Mouse (Mus musculus) hindbrain, embryonic 12.5 days (tissue): Measurements from ENCODE around the gene Spi1. TPM values are rescaled to one million over a fixed set of nuclear protein-coding genes. Genes with fewer than 3 reads are reported as not detected.
"Not testable (repeated sequence)": the region's sequence is repeated elsewhere in the genome, so short reads cannot be mapped to it uniquely, and the experiment has no call there.

Experiments
- ATAC-seq: fragments of 200-750 bp; cut with Nextera tagmentation; 2 replicates; pipeline ENCODE4 v1.8.0; 2017; ENCODE audit warnings: moderate TSS enrichment; ENCODE audit not compliant: low FRiP score
- H3K27ac ChIP-seq: fragments of 300-500 bp; sonication (generic); 2 replicates; pipeline ENCODE4 v1.5.1; 2016; ENCODE audit warnings: mild to moderate bottlenecking
- H3K27me3 ChIP-seq: fragments of 300-500 bp; sonication (generic); 2 replicates; pipeline ENCODE4 v1.6.1; 2016; ENCODE audit warnings: mild to moderate bottlenecking
- H3K36me3 ChIP-seq: fragments of 300-500 bp; sonication (generic); 2 replicates; pipeline ENCODE4 v1.6.1; 2016; ENCODE audit warnings: mild to moderate bottlenecking
- H3K4me1 ChIP-seq: fragments of 300-500 bp; sonication (generic); 2 replicates; pipeline ENCODE4 v1.6.1; 2016
- H3K4me2 ChIP-seq: fragments of 300-500 bp; sonication (generic); replicated peaks from 2 replicates; pipeline ENCODE4 v1.6.1; 2016; ENCODE audit warnings: mild to moderate bottlenecking
- H3K4me3 ChIP-seq: fragments of 300-500 bp; sonication (generic); 2 replicates; pipeline ENCODE4 v1.5.1; 2016; ENCODE audit warnings: mild to moderate bottlenecking
- H3K9ac ChIP-seq: fragments of 300-500 bp; sonication (generic); 2 replicates; pipeline ENCODE4 v1.6.1; 2016; ENCODE audit warnings: mild to moderate bottlenecking, moderate library complexity
- H3K9me3 ChIP-seq: fragments of 300-500 bp; sonication (generic); replicated peaks from 2 replicates; pipeline ENCODE4 v1.6.1; 2016; ENCODE audit warnings: mild to moderate bottlenecking
- WGBS: fragments of 180-500 bp; shearing (Covaris S2); methylation state at CpG from one replicate; pipeline ENCODE4 v1.1.7; 2016; 5-methylcytosine and 5-hydroxymethylcytosine counted together
- polyA plus RNA-seq: library from polyadenylated mRNA; unstranded; fragments of >200 nt; fragmentation: Nextera tagmentation; extraction: Ambion mirVana; gene quantifications from 2 replicates; pipeline ENCODE4 v1.2.1, GENCODE M21; 2016

Gene Spi1
- polyA plus RNA-seq: 4.2 and 4.6 TPM in 2 replicates

- Histone ChIP-seq H3K4me2 (no peak within 1 kb of the TSS), H3K9me3 (no peaks in the 10 kb centered on the region), H3K9ac (no peak within 1 kb of the TSS), H3K27ac (no peak within 1 kb of the TSS), H3K4me1 (peaks cover 14% of the 10 kb centered on the region), H3K4me3 (no peak within 1 kb of the TSS), H3K36me3 (no peaks in the 10 kb centered on the region), H3K27me3 (no peaks in the 10 kb centered on the region)
- ATAC-seq: no peak
- WGBS: 81% methylated on average over 13 of the region's 13 CpGs
These were observed at the start of gene Spi1 for GRCm38 (mm10) chr2:91081775-91082695. Spi1 (plus strand) TSS chr2:91082390.

- WGBS: 18% methylated on average over 3 of the region's 3 CpGs
- Histone ChIP-seq H3K27me3 (no peaks in the 10 kb centered on the region), H3K9me3 (no peaks in the 10 kb centered on the region)
These were observed 49.2 kb upstream of the Spi1 start for GRCm38 (mm10) chr2:91033000-91033399.

GRCm38 (mm10) chr2:91035385-91035784 is 46.8 kb upstream of the Spi1 start, which contains the start of gene Rapsn:
Rapsn (plus strand) TSS chr2:91035620.
- Histone ChIP-seq H3K4me2 (no peak within 1 kb of the TSS), H3K9ac (no peak within 1 kb of the TSS), H3K4me3 (no peak within 1 kb of the TSS), H3K9me3 (no peaks in the 10 kb centered on the region), H3K4me1 (no peaks in the 10 kb centered on the region; the same call in 1 of the 2 replicates), H3K27ac (no peak within 1 kb of the TSS), H3K36me3 (no peaks in the 10 kb centered on the region), H3K27me3 (no peaks in the 10 kb centered on the region)
- 75% methylated on average over 9 of the region's 9 CpGs for WGBS
- no peak for ATAC-seq

More at GRCm38 (mm10) chr2:91033000-91033399, 49.2 kb upstream of the Spi1 start:
- Histone ChIP-seq H3K4me2 (no peak overlapping the region), H3K4me3 (no peak overlapping the region), H3K27ac (no peak overlapping the region), H3K36me3 (no peaks in the 10 kb centered on the region), H3K4me1 (no peaks in the 10 kb centered on the region; the same call in 1 of the 2 replicates), H3K9ac (no peak overlapping the region)
- ATAC-seq: no peak

GRCm38 (mm10) chr2:91041786-91042185 is 40.4 kb upstream of the Spi1 start:
- Histone ChIP-seq H3K9ac (no peak overlapping the region), H3K4me2 (no peak overlapping the region), H3K4me3 (no peak overlapping the region), H3K9me3 (no peaks in the 10 kb centered on the region), H3K27ac (no peak overlapping the region), H3K36me3 (no peaks in the 10 kb centered on the region), H3K4me1 (peaks cover 6% of the 10 kb centered on the region; the same call in 1 of the 2 replicates), H3K27me3 (no peaks in the 10 kb centered on the region)
- 64% methylated on average over 8 of the region's 8 CpGs for WGBS
- ATAC-seq: no peak

GRCm38 (mm10) chr2:91042651-91043398 is 39.4 kb upstream of the Spi1 start:
- peaks cover 6% of the 10 kb centered on the region; the same call in 1 of the 2 replicates for H3K4me1 ChIP-seq
- peak overlapping the region; percentile 32; the same call in 1 of the 2 replicates for H3K9ac ChIP-seq
- ATAC-seq: no peak
- no peak overlapping the region for H3K4me3 ChIP-seq
- no peaks in the 10 kb centered on the region for H3K27me3 ChIP-seq
- no peaks in the 10 kb centered on the region for H3K36me3 ChIP-seq
- 68% methylated on average over 21 of the region's 21 CpGs for WGBS
- H3K9me3 ChIP-seq: no peaks in the 10 kb centered on the region
- H3K27ac ChIP-seq: no peak overlapping the region
- H3K4me2 ChIP-seq: no peak overlapping the region

GRCm38 (mm10) chr2:91044727-91045126 is 37.5 kb upstream of the Spi1 start:
- WGBS: 81% methylated on average over 13 of the region's 13 CpGs
- Histone ChIP-seq H3K27ac (no peak overlapping the region), H3K4me3 (no peak overlapping the region), H3K27me3 (no peaks in the 10 kb centered on the region), H3K9ac (no peak overlapping the region), H3K36me3 (no peaks in the 10 kb centered on the region), H3K4me2 (no peak overlapping the region), H3K9me3 (no peaks in the 10 kb centered on the region), H3K4me1 (peaks cover 6% of the 10 kb centered on the region; the same call in 1 of the 2 replicates)
- ATAC-seq: no peak

GRCm38 (mm10) chr2:91045805-91046204 is 36.4 kb upstream of the Spi1 start:
- H3K4me1 ChIP-seq, H3K9me3 ChIP-seq, H3K4me2 ChIP-seq, H3K4me3 ChIP-seq, H3K27me3 ChIP-seq, H3K9ac ChIP-seq, H3K36me3 ChIP-seq, ATAC-seq, H3K27ac ChIP-seq: not testable (repeated sequence)
- WGBS: 82% methylated on average over 1 of the region's 1 CpGs

GRCm38 (mm10) chr2:91047359-91047758 is 34.8 kb upstream of the Spi1 start:
- no peaks in the 10 kb centered on the region for H3K9me3 ChIP-seq
- WGBS: 81% methylated on average over 9 of the region's 9 CpGs

GRCm38 (mm10) chr2:91051917-91052316 is 30.3 kb upstream of the Spi1 start:
- Histone ChIP-seq H3K27me3 (no peaks in the 10 kb centered on the region), H3K4me3 (no peak overlapping the region)
- ATAC-seq: no peak

More at GRCm38 (mm10) chr2:91047359-91047758, 34.8 kb upstream of the Spi1 start:
- H3K36me3 ChIP-seq: no peaks in the 10 kb centered on the region
- no peak overlapping the region for H3K4me3 ChIP-seq
- no peaks in the 10 kb centered on the region for H3K27me3 ChIP-seq
- no peak overlapping the region for H3K9ac ChIP-seq
- ATAC-seq: no peak
- no peak overlapping the region for H3K27ac ChIP-seq
- H3K4me1 ChIP-seq: peaks cover 6% of the 10 kb centered on the region; the same call in 1 of the 2 replicates
- H3K4me2 ChIP-seq: no peak overlapping the region

GRCm38 (mm10) chr2:91052752-91053151 is 29.4 kb upstream of the Spi1 start:
- H3K9me3 ChIP-seq: no peaks in the 10 kb centered on the region
- no peak for ATAC-seq
- H3K9ac ChIP-seq: no peak overlapping the region
- H3K4me3 ChIP-seq: no peak overlapping the region
- no peaks in the 10 kb centered on the region for H3K27me3 ChIP-seq
- H3K4me1 ChIP-seq: peaks cover 13% of the 10 kb centered on the region
- peaks cover 24% of the 10 kb centered on the region for H3K36me3 ChIP-seq
- no peak overlapping the region for H3K27ac ChIP-seq
- WGBS: 60% methylated on average over 2 of the region's 2 CpGs
- H3K4me2 ChIP-seq: peak overlapping the region; percentile 56

More at GRCm38 (mm10) chr2:91051917-91052316, 30.3 kb upstream of the Spi1 start:
- Histone ChIP-seq H3K9ac (no peak overlapping the region), H3K4me1 (peaks cover 13% of the 10 kb centered on the region), H3K9me3 (no peaks in the 10 kb centered on the region), H3K36me3 (peaks cover 16% of the 10 kb centered on the region), H3K4me2 (no peak overlapping the region), H3K27ac (no peak overlapping the region)
- 80% methylated on average over 3 of the region's 3 CpGs for WGBS

GRCm38 (mm10) chr2:91053181-91053933 is 28.8 kb upstream of the Spi1 start:
- under 1% methylated on average over 6 of the region's 6 CpGs for WGBS
- Histone ChIP-seq H3K4me2 (peak overlapping the region; percentile 56), H3K9me3 (no peaks in the 10 kb centered on the region), H3K4me1 (peaks cover 13% of the 10 kb centered on the region), H3K9ac (peak overlapping the region; percentile 78), H3K36me3 (peaks cover 30% of the 10 kb centered on the region), H3K4me3 (peak overlapping the region; percentile 83), H3K27me3 (no peaks in the 10 kb centered on the region), H3K27ac (no peak overlapping the region)
- ATAC-seq: peak; percentile 82
